Mouse (Mus musculus): ENCODE measurements around the gene Itch. TPM values are rescaled to one million over a fixed set of nuclear protein-coding genes. Genes with fewer than 3 reads are reported as not detected.
A peak's percentile ranks its signal among the peaks of the same experiment; 100 is the strongest.

Gene Itch
- polyA plus RNA-seq, 2 experiments, result 6.0 to 14.2 TPM

DNA sequence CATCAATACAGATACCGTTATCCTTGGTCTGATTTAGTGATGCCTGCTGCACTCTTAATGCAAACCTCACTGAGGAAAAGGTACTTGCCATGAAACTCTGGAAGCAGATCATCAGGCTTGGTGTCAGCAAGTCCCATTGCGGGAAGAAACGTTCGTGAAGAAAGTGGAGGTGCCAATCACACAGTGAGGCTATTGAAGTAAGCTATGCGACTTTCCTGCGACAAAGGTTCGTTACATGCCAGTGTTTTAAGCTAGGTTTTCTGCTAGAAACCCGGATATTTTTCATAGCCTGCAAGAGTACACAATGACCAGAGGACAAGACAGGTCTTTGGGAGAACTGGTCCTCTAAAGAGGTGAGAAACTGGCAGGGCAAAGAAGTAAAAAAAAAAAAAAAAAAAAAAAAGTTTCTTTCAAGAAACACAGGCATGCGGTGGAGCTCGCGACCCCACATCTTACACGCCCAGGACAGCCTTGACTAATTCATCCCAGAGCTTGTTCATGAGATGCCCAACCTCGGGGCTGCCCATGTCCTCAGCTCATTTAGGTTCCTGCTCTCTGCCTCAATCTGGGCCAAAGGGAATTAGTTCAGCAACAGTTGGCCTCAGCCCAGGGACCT, 102.5 kb downstream of the Itch start:
- ATAC-seq (ENCODE audit: insufficient read depth), result peak; percentile 75

DNA sequence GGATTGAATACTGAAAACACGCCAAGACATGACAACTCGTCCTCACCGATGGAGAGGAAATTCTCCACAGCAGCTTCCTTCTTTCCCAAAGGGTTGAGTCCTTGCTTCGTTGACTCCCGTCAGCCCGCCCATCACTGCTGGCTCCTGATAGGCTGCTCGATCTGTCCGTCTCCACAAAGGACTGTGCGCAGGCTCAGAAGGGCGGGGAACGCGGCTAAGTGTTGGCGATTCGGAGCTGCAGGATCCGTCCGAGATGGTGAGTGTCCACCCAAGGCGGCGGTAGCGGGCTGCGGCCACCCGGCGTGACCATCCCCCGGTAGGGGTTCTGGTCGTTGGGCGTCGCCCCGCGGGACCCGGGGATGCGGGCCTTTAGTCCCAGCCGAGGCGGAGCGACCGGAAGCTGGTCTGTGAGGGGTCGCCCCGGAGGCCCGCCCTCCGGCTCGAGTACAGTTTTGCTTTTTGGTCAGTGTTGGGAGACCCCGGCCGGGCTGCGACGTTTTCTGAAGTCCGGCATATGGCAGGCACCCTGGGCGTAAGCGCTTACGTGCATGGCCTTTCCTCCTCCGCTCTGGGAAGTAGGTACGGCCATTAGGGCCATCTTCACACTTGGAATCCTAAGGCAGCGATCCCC, 103.2 kb downstream of the Itch start, which contains the start of gene Dynlrb1:
TSS of gene Dynlrb1 (plus strand) at position 172 of the 631 bp plus-strand sequence.
- WGBS (ENCODE audit: insufficient replicate concordance), result under 1% methylated on average over 49 of the region's 50 CpGs
- TF ChIP-seq EP300 (IDR thresholded peaks at IDR 0.05; ENCODE audit: low read depth), result no peak
- TF ChIP-seq CTCF (IDR thresholded peaks at IDR 0.05; ENCODE audit: low read depth), result peak; percentile 24; the same call in 1 of the 2 replicates
- no peaks in the 10 kb centered on the region for H3K27me3 ChIP-seq (ENCODE audit: control insufficient read depth, insufficient read depth, low read length)
- peak within 1 kb of the TSS; percentile 80 for H3K4me2 ChIP-seq (ENCODE audit: low read depth)
- H3K4me1 ChIP-seq (replicated peaks; ENCODE audit: control insufficient read depth in 2 of 2, insufficient read depth in 2 of 2, low read length in 1 of 2), result peaks cover 8 to 11% of the 10 kb centered on the region in 2 experiments
- no peaks in the 10 kb centered on the region for H3K36me3 ChIP-seq (replicated peaks; ENCODE audit: control insufficient read depth, insufficient read depth, low read depth)
- peak within 1 kb of the TSS; percentile 93 for H3K9ac ChIP-seq (replicated peaks)
- peak within 1 kb of the TSS; percentile 92 to 98 for H3K4me3 ChIP-seq (ENCODE audit: insufficient read depth in 1 of 2, low read depth in 2 of 2, low read length in 2 of 2)
- DNase-seq (ENCODE audit: low read depth in 3 of 3, low spot score in 3 of 3), result peak; percentile 92 to 94 (median 94)
- no peaks in the 10 kb centered on the region for H3K9me3 ChIP-seq (ENCODE audit: control insufficient read depth, low read length)
- peak within 1 kb of the TSS; percentile 21 for H3K27ac ChIP-seq
- ATAC-seq (ENCODE audit: insufficient read depth), result peak; percentile 100

More for the DNA sequence above, 102.5 kb downstream of the Itch start:
- DNase-seq (ENCODE audit: low read depth in 3 of 3, low spot score in 3 of 3), result no peak
- Histone ChIP-seq H3K36me3 (replicated peaks; ENCODE audit: control insufficient read depth, insufficient read depth, low read depth) (no peaks in the 10 kb centered on the region), H3K27me3 (ENCODE audit: control insufficient read depth, insufficient read depth, low read length) (no peaks in the 10 kb centered on the region), H3K4me2 (ENCODE audit: low read depth) (peak overlapping the region; percentile 80), H3K9me3 (ENCODE audit: control insufficient read depth, low read length) (no peaks in the 10 kb centered on the region), H3K4me1 (replicated peaks; ENCODE audit: control insufficient read depth in 2 of 2, insufficient read depth in 2 of 2, low read length in 1 of 2) (peaks cover 8 to 11% of the 10 kb centered on the region in 2 experiments), H3K27ac (no peak overlapping the region; the same call in 1 of the 2 replicates), H3K4me3 (ENCODE audit: insufficient read depth in 1 of 2, low read depth in 2 of 2, low read length in 2 of 2) (peak overlapping the region; percentile 92 to 98), H3K9ac (replicated peaks) (peak overlapping the region; percentile 93)
- TF ChIP-seq CTCF (IDR thresholded peaks at IDR 0.05; ENCODE audit: low read depth) (no peak), EP300 (IDR thresholded peaks at IDR 0.05; ENCODE audit: low read depth) (no peak)
- WGBS (ENCODE audit: insufficient replicate concordance), result 12% methylated on average over 13 of the region's 13 CpGs

DNA sequence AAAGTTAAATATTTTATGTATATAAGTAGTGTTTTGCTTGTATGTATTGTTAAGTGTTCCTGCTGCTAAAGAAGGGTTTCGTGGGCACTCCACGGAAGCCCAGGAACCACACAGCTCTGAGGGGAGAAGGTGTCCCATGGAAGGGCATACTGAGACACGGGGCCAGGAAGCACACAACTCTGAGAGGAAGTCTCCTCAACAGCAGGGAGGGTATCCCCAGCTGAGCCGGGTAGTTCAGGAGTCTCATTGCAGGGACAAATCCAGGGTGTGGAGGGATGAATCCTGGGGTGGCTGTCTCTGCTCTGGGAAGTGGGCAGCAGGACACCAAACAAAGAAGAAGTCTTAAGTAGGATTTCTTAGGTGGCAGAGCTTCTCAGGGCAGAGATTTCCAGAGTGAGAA, 104.0 kb downstream of the Itch start:
- H3K27me3 ChIP-seq (ENCODE audit: control insufficient read depth, insufficient read depth, low read length), result no peaks in the 10 kb centered on the region
- no peaks in the 10 kb centered on the region for H3K9me3 ChIP-seq (ENCODE audit: control insufficient read depth, low read length)
- WGBS (ENCODE audit: insufficient replicate concordance), result 4% methylated on average over 4 of the region's 4 CpGs
- no peaks in the 10 kb centered on the region for H3K36me3 ChIP-seq (replicated peaks; ENCODE audit: control insufficient read depth, insufficient read depth, low read depth)
- peaks cover 8 to 11% of the 10 kb centered on the region in 2 experiments for H3K4me1 ChIP-seq (replicated peaks; ENCODE audit: control insufficient read depth in 2 of 2, insufficient read depth in 2 of 2, low read length in 1 of 2)
- peak overlapping the region; percentile 92 to 98 for H3K4me3 ChIP-seq (ENCODE audit: insufficient read depth in 1 of 2, low read depth in 2 of 2, low read length in 2 of 2)
- no peak for TF ChIP-seq EP300 (IDR thresholded peaks at IDR 0.05; ENCODE audit: low read depth)
- TF ChIP-seq CTCF (IDR thresholded peaks at IDR 0.05; ENCODE audit: low read depth), result no peak
- H3K9ac ChIP-seq (replicated peaks), result peak overlapping the region; percentile 93
- H3K27ac ChIP-seq, result no peak overlapping the region
- no peak for ATAC-seq (ENCODE audit: insufficient read depth)
- no peak for DNase-seq (ENCODE audit: low read depth in 3 of 3, low spot score in 3 of 3)
- H3K4me2 ChIP-seq (ENCODE audit: low read depth), result peak overlapping the region; percentile 80

DNA sequence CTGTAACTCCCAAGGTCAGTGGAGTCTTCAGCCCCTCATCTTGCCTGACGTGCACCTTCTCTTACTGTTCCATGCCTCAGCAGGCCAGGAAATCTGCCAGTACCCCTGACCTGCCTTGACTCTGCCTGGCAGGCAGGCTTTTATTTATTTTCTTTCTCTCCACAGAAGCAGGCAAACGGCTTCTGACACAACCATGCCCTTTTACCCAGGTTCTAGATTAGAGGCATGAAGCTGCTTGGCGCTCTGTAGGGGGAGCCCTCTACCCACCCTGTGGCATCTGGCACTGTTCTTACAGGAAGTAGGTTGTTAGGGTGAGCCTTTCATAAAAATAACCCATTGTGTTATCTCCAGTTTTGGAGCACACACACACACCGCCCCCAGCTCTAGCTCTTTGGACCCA, 107.6 kb downstream of the Itch start:
- Histone ChIP-seq H3K9me3 (ENCODE audit: control insufficient read depth, low read length) (no peaks in the 10 kb centered on the region), H3K4me1 (replicated peaks; ENCODE audit: control insufficient read depth in 2 of 2, insufficient read depth in 2 of 2, low read length in 1 of 2) (peaks cover 6 to 7% of the 10 kb centered on the region in 2 experiments), H3K9ac (replicated peaks) (no peak overlapping the region), H3K4me3 (ENCODE audit: insufficient read depth in 1 of 2, low read depth in 2 of 2, low read length in 2 of 2) (no peak overlapping the region), H3K27me3 (ENCODE audit: control insufficient read depth, insufficient read depth, low read length) (no peaks in the 10 kb centered on the region), H3K36me3 (replicated peaks; ENCODE audit: control insufficient read depth, insufficient read depth, low read depth) (peaks cover 12% of the 10 kb centered on the region), H3K4me2 (ENCODE audit: low read depth) (no peak overlapping the region), H3K27ac (no peak overlapping the region)
- ATAC-seq (ENCODE audit: insufficient read depth) (no peak), DNase-seq (ENCODE audit: low read depth in 3 of 3, low spot score in 3 of 3) (no peak)
- WGBS (ENCODE audit: insufficient replicate concordance), result 59% methylated on average over 4 of the region's 4 CpGs
- no peak for TF ChIP-seq EP300 (IDR thresholded peaks at IDR 0.05; ENCODE audit: low read depth)
- TF ChIP-seq CTCF (IDR thresholded peaks at IDR 0.05; ENCODE audit: low read depth), result peak; percentile 57

DNA sequence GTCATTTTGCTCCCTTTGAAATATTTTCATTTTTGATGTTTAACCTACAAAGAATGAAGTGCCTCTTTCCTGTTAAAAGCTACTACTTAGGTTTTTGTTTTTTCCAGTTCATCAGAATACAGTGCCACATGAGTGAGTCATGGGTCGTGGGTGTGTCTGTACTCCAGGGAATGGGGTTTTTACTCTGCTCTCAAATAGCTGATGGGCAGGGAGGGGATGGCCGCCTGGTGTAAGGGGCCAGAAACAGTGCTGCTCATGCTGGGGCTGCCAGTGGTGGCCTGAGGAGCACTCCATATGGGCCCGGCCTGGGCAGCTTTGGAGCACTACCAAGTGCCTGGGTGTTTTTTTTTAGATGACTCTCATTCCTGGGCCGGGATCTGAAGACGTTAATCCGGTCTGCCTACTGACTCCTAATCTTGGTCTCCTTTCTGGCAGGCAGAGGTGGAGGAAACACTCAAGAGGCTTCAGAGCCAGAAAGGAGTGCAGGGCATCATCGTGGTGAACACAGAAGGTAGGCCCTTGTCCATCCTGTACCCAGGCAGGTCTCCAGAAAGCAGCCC, 109.1 kb downstream of the Itch start:
- no peak for TF ChIP-seq CTCF (IDR thresholded peaks at IDR 0.05; ENCODE audit: low read depth)
- no peak for TF ChIP-seq EP300 (IDR thresholded peaks at IDR 0.05; ENCODE audit: low read depth)
- peaks cover 4 to 5% of the 10 kb centered on the region in 2 experiments for H3K4me1 ChIP-seq (replicated peaks; ENCODE audit: control insufficient read depth in 2 of 2, insufficient read depth in 2 of 2, low read length in 1 of 2)
- H3K9me3 ChIP-seq (ENCODE audit: control insufficient read depth, low read length), result no peaks in the 10 kb centered on the region
- H3K9ac ChIP-seq (replicated peaks), result no peak overlapping the region
- WGBS (ENCODE audit: insufficient replicate concordance), result 75% methylated on average over 7 of the region's 7 CpGs
- no peak overlapping the region for H3K4me2 ChIP-seq (ENCODE audit: low read depth)
- no peak overlapping the region for H3K4me3 ChIP-seq (ENCODE audit: insufficient read depth in 1 of 2, low read depth in 2 of 2, low read length in 2 of 2)
- DNase-seq (ENCODE audit: low read depth in 3 of 3, low spot score in 3 of 3) (no peak), ATAC-seq (ENCODE audit: insufficient read depth) (no peak)
- no peak overlapping the region for H3K27ac ChIP-seq
- peaks cover 14% of the 10 kb centered on the region for H3K36me3 ChIP-seq (replicated peaks; ENCODE audit: control insufficient read depth, insufficient read depth, low read depth)
- H3K27me3 ChIP-seq (ENCODE audit: control insufficient read depth, insufficient read depth, low read length), result no peaks in the 10 kb centered on the region

All from liver, embryonic 14.5 days (tissue).